Mouse (Mus musculus): ENCODE data around the gene Clint1. TPM values are rescaled to one million over a fixed set of nuclear protein-coding genes. Genes with fewer than 3 reads are reported as not detected.
"Not testable (repeated sequence)": the region's sequence is repeated elsewhere in the genome, so short reads cannot be mapped to it uniquely, and the experiment has no call there.

Clint1 gene
- total RNA-seq, 1 experiment from 2014 or later, result 83.5 TPM

GRCm38 (mm10) chr11:45847548-45847947, 4.3 kb upstream of the Clint1 start:
- no peak for DNase-seq

- DNase-seq, result no peak
Observed at GRCm38 (mm10) chr11:45848253-45848652, 3.6 kb upstream of the Clint1 start.

GRCm38 (mm10) chr11:45849203-45849602, 2.6 kb upstream of the Clint1 start:
- no peak for DNase-seq

- DNase-seq, result no peak
Observed at GRCm38 (mm10) chr11:45849859-45850258, 2.0 kb upstream of the Clint1 start.

- DNase-seq, result no peak
Observed at GRCm38 (mm10) chr11:45850317-45850716, 1.5 kb upstream of the Clint1 start.

GRCm38 (mm10) chr11:45852124-45852994, 508 bp downstream of the Clint1 start:
- DNase-seq, result no peak

GRCm38 (mm10) chr11:45852995-45853317, 1.1 kb downstream of the Clint1 start:
- no peak for DNase-seq

GRCm38 (mm10) chr11:45853916-45854315, 2.1 kb downstream of the Clint1 start:
- no peak for DNase-seq

GRCm38 (mm10) chr11:45854381-45854780, 2.5 kb downstream of the Clint1 start:
- DNase-seq, result no peak

GRCm38 (mm10) chr11:45855407-45856148, 3.7 kb downstream of the Clint1 start:
- DNase-seq, result no peak

GRCm38 (mm10) chr11:45856149-45856516, 4.3 kb downstream of the Clint1 start:
- DNase-seq, result no peak

- no peak for DNase-seq
Observed at GRCm38 (mm10) chr11:45861334-45861733, 9.5 kb downstream of the Clint1 start.

GRCm38 (mm10) chr11:45864409-45864808, 12.6 kb downstream of the Clint1 start:
- DNase-seq, result no peak

GRCm38 (mm10) chr11:45865861-45866260, 14.0 kb downstream of the Clint1 start:
- DNase-seq, result no peak

- DNase-seq, result no peak
Observed at GRCm38 (mm10) chr11:45866534-45866933, 14.7 kb downstream of the Clint1 start.

GRCm38 (mm10) chr11:45873666-45874065, 21.8 kb downstream of the Clint1 start:
- no peak for DNase-seq

- DNase-seq, result no peak
Observed at GRCm38 (mm10) chr11:45874251-45874650, 22.4 kb downstream of the Clint1 start.

- no peak for DNase-seq
Observed at GRCm38 (mm10) chr11:45875351-45875935, 23.6 kb downstream of the Clint1 start.

GRCm38 (mm10) chr11:45876036-45876435, 24.2 kb downstream of the Clint1 start:
- DNase-seq, result no peak

GRCm38 (mm10) chr11:45879366-45879765, 27.5 kb downstream of the Clint1 start:
- DNase-seq, result not testable (repeated sequence)

GRCm38 (mm10) chr11:45881026-45881682, 29.3 kb downstream of the Clint1 start:
- DNase-seq, result peak; percentile 11

- DNase-seq, result no peak
Observed at GRCm38 (mm10) chr11:45881683-45882068, 29.8 kb downstream of the Clint1 start.

All from adrenal gland, postnatal 25 days (tissue).